Mouse (Mus musculus) v-Abl transformed pro-B cells (cell line): Measurements from ENCODE around the gene Disp2.

Experiments used
- in situ Hi-C, 2 experiments: fragments of 400-800 bp; cut with MboI; formaldehyde crosslinking; loops; one replicate each; pipeline ENCODE4 v1.15.1; 2025; ENCODE audit not compliant: unreplicated experiment in 2 of 2

Gene Disp2

DNA sequence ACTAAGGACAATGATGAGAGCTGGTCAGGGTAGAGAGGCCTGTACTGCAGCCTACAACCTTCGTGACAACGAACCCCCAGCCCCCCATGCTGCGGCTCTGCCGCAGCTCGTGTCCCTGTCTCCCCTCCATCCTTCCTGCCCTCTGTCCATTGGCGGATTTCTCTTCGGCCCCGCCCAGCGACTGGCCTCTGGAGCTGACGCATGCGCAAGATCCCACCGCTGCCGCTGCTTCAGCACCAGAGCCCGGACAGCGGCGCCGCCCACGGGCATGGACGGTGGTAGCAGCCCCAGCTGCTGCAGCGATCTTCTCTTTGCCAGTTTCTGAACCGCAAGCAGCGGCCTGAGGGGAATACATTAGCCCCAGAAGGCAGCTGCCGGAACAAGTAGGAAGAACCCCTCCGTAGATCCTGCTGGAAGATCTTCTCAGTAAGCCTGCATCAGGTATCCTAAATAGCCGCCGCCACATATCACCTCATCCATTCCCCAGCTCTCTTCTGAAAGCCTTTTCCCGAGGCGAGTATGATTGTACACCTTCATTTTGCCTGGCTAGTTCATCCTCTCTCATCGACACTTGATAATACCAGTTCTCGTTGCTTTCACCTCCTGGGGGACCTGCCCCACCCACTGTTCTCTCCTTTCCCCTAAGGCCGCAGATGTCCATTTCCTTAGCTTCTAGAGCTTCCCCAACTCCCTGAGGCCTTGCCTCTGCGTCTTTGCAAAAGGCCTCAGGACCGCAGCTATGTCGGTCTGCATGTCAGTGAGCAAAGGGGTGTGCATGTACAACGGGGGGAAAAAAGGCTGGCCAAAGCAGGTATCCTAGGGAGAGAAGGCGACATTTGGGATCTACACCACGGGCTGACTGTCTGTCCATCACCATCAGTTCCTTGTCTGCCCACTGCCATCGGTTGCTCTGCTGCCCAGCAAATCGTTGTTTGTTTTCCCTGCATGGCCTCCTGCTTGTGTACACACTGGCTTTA is at the start of gene Disp2:
Gene Disp2, plus strand, starts transcription at position 216 of the 977 bp plus-strand sequence.
- in situ Hi-C loops = no loop called here

DNA sequence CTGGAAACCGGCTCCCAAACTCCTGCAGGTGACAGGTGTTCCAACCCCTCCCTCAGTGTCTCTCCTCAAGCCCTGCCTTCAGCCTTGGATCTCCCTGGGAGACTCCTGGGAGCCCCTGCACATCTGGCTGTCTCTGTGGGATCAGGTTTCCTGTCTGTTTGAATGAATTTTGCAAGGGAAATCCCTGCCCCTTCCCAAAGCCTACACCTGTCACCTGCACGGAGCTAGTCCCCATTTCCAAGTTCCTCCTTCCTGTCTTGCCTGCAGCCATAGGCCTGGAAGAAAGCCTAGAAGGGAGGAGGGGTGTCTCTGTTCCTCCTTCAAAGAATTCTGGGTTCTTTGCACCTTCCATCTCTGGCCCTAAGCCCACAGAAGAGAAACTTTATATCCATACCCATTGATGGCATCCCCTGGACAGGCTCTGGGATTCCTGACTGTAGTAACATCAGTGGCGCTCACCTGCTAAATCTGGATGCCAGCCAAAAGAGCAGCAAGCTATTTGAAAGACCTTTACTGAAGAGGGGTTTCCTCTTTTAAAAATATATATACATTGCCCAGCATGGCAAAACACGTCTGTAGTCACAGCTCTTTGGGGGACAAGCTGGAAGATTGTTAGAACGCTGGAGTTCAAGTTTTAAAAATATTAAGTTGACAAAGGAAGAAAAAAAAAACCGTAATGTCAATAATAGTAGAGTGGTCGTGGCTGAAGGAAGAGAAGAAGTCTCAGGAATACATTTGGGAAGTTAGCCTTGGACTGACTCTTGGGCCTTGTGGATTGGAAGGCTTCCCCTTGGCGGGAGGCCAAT is 49.5 kb upstream of the Disp2 start:
- in situ Hi-C loops = loop anchor here (10.0 to 25.0 kb wide), 2 partner anchors 245 to 1593 kb away; no protein-coding TSS in a partner anchor

- in situ Hi-C loops = loop anchor here in 1 of 2 experiments (25.0 kb wide), 1 partner anchor 1593 kb away; no protein-coding TSS in a partner anchor
These were observed 49.0 kb upstream of the Disp2 start for GRCm38 (mm10) chr2:118730622-118730915.

- in situ Hi-C loops = loop anchor here in 1 of 2 experiments (25.0 kb wide), 1 partner anchor 1595 kb away; no protein-coding TSS in a partner anchor
These were observed 47.5 kb upstream of the Disp2 start for GRCm38 (mm10) chr2:118731981-118732380.

GRCm38 (mm10) chr2:118733341-118733740 is 46.2 kb upstream of the Disp2 start:
- in situ Hi-C loops = loop anchor here in 1 of 2 experiments (25.0 kb wide), 1 partner anchor 1596 kb away; no protein-coding TSS in a partner anchor

DNA sequence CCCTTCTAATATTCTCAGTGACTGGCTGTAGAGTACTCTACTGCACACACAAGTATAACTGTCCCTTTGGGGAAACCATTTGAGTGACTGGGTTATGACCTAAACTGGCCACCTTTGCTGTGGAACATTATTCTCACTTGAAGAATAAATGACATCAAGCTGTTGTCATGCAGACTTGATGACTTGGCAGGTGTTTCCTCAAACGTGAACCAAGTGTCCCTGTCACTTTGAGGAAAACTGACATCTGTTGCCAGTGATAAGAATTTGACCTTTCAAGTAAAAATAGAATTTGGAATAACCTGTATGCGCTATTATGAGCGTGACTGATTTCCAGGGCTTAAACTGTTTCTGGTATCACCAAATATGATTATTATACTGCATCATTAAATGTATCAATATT is 39.2 kb upstream of the Disp2 start:
- in situ Hi-C loops = loop anchor here (10.0 to 25.0 kb wide), 2 partner anchors 476 to 1603 kb away; no protein-coding TSS in a partner anchor

DNA sequence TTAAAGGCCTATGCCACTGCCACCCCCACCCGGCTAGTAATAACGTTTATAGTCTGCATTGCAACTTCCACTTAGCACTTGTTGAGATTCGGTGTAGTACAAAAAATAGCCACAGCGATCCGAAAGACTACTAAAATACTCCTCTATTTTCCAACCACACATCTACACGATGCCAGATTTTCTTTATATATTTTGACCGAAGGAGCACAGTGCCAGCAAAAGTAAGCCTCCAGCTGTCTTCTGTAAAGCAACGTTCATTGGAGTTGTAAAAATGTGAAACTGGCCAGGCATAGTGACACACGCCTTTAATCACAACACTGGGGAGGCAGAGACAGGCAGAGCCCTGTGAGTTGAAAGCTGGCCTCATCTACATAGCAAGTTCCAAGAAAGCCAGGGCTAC is 38.3 kb upstream of the Disp2 start:
- in situ Hi-C loops = loop anchor here (10.0 to 25.0 kb wide), 2 partner anchors 476 to 1604 kb away; no protein-coding TSS in a partner anchor

DNA sequence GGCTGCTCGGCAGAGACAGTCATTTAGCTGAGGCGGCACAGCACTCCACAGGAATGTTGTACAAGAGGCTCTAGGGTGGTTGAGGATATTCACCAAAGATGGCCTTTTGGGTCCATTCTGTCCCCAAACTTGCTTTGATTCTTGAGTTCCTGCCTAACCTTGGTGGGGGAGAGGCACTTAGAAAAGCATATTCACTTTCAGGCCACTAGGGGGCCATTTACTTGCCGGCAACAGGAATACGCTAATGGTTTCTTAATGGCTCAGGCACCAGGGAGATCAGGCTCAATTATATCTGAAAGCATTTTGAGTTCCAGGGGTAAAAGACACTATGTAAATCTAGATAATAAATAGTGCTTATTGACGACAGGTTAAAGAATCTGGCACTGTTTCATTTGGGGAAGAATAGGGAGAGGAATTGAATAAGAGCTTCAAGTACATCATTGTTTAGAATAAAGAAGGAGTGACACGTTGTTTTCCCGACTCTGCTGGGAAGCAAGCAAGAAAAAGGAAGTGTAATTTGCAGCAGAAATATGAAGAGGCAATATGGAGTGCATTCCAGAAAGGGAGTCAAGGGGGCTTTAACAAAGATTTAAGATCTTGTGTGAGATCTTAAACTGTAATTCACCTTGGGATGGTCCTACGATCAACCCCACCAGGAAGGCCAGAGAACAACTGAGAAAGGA is 36.1 kb upstream of the Disp2 start:
- in situ Hi-C loops = loop anchor here (10.0 to 25.0 kb wide), 2 partner anchors 479 to 1606 kb away; no protein-coding TSS in a partner anchor

DNA sequence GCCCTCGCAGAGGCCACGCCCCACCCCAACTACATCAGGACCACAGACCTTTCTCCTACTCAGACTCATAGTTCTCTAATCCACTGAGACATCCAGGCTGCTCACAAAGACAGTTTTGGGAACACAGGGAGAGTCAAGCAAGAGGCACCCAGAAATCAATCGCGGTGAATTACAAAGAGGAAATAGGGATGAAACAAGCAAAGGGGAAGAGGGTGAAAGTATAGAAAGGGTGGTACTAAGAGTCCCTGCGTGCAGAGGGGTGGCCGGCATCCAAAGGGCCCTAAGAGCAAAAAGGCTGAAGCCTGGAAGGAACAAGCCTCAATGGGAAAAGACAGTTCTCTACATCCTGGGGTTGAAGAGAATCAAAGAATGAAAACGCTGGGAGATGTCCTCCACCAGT is 34.9 kb upstream of the Disp2 start:
- in situ Hi-C loops = loop anchor here (5.0 to 25.0 kb wide), 5 partner anchors 42 to 1607 kb away; partner anchors contain the start of gene Ankrd63 (in 1 of the 2)

DNA sequence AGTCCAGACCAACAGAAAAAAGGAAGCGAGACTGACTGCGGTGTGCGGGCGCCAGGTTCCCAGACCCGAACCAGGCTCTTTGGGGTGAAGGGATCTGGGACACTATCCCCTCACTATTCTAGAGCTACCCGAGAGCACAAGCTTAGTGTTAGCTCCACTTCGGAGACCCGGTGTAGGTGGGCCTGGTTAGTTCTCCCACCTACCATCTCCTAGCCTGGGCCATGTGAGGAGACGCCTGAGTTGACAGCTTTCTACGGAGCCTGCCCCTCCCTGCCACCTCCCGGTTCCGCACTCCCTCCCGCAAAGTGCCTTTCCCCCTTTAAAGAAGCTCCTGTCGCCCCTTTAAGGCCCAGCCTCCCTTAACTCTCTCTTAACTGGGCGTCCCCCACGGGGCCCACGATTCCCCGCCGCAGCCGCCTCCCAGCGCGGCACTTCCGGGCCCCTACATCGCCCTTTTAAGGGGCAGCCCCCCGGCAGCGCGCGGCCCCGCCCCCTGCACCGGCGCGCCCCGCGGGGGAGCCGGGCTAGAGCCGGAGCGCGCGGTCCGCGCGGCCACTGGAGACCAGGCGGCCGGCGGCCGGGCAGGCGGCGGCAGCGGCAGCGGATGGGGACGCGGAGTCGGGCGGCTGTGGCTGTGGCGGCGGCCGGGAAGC is 34.2 kb upstream of the Disp2 start, which contains the start of gene Inafm2:
Gene Inafm2, plus strand, starts transcription at position 527 of the 653 bp plus-strand sequence.
- in situ Hi-C loops = loop anchor here (5.0 to 25.0 kb wide), 5 partner anchors 43 to 1608 kb away; partner anchors contain the start of gene Ankrd63 (in 1 of the 2)

DNA sequence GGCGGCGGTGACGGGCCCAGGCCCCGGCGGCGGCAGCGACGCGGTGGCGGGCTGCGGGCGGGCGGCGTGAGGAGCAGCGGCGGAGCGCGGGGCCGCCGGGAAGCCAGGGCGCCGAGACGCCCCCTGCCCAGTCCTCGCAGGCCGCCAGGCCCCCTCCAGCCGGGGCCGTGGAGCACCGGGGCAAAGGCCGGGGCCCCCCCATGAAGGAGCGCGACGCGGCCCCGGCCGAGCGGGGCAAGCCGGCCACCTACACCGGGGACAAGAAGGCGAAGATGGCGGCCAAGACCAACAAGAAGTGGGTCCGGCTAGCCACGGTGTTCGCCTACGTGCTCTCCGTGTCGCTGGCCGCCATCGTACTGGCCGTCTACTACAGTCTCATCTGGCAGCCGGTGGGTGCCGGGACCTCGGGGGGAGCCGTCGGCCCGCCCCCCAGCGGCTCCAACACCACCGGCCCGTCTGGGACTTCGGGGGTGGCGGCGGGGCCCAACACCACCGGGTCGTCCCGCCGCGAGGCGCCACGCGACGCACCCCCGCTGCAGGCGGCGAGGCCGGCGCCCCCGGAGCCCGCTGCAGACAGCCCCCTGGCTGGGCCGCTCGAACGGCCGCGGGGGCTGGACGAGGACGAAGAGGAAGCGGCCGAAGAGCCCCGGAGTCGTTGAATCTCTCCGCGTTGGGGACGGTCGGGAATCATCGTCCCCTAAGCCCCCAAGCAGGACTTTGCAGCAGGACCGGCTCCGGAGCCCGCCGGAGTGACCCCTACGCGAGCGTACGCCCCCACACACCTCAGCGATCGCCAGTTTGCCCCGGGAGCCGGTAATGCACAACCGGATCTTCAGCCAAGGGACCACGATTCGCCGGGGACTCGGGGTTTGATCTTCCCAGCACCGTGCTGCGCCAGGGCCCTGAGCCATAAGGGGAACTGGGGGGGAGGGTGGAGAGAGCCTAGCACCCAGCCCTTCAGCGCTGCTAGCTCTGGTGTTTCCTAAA is 33.3 kb upstream of the Disp2 start:
- in situ Hi-C loops = loop anchor here (5.0 to 25.0 kb wide), 5 partner anchors 44 to 1609 kb away; partner anchors contain the start of gene Ankrd63 (in 1 of the 2)

GRCm38 (mm10) chr2:118747301-118747960 is 32.1 kb upstream of the Disp2 start:
- in situ Hi-C loops = loop anchor here (5.0 to 25.0 kb wide), 5 partner anchors 45 to 1610 kb away; partner anchors contain the start of gene Ankrd63 (in 1 of the 2)

- in situ Hi-C loops = loop anchor here (5.0 to 25.0 kb wide), 5 partner anchors 47 to 1612 kb away; partner anchors contain the start of gene Ankrd63 (in 1 of the 2)
These were observed 30.1 kb upstream of the Disp2 start for GRCm38 (mm10) chr2:118749341-118749884.

- in situ Hi-C loops = loop anchor here in 1 of 2 experiments (25.0 kb wide), 1 partner anchor 1213 kb away; no protein-coding TSS in a partner anchor
These were observed 29.0 kb upstream of the Disp2 start for GRCm38 (mm10) chr2:118750476-118750875.

GRCm38 (mm10) chr2:118751896-118752791 is 27.4 kb upstream of the Disp2 start:
- in situ Hi-C loops = loop anchor here in 1 of 2 experiments (25.0 kb wide), 1 partner anchor 1215 kb away; no protein-coding TSS in a partner anchor

GRCm38 (mm10) chr2:118752792-118753108 is 26.8 kb upstream of the Disp2 start:
- in situ Hi-C loops = loop anchor here in 1 of 2 experiments (25.0 kb wide), 1 partner anchor 1215 kb away; no protein-coding TSS in a partner anchor
